27 mouse cellular contexts compared by ENCODE assay signal in the genomic region with DNA sequence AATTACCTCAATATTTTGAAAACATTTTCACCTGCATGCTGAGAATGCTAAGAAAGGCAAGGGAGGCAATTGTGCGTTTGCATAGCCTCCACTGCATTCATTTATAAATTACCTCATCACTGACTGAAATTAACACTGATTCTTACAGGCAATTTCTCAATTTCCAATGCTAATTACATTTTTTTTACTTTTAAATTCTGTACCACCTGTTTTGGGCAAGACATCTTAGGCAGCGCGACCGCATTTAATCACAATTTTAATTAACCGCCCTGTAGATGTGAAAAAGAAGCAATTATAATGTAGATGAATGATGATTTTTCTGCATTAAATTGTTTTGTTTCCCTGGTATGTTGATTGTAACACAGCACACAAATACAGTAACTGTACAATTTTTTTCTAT. TPM values are rescaled to one million over a fixed set of nuclear protein-coding genes. Genes with fewer than 3 reads are reported as not detected.
DNase-seq lines count a peak whose midpoint lies in the region; ATAC-seq and TF ChIP-seq lines count a peak whose summit lies in the region.
"Had no signal": no experiment of that assay in that cellular context is flagged by ENCODE, and none has a peak within 500 bp of the region (broad histone marks: within the 10 kb centered on the region; RNA-seq: fewer than 3 reads in every experiment).

No protein-coding gene starts in this region.

- intact Hi-C loops in left cerebral cortex, adult 2 months (cut with DNase I): no loop called here
- intact Hi-C loops in left cerebral cortex, postnatal 10 days (cut with DNase I): loop anchor here (10.0 kb wide), 1 partner anchor 1308 kb away; no protein-coding TSS in a partner anchor

- no peaks in the 10 kb centered on the region for H3K27me3 ChIP-seq in forebrain, embryonic 13.5 days
- no peaks in the 10 kb centered on the region for H3K27me3 ChIP-seq in forebrain, embryonic 12.5 days
- no peaks in the 10 kb centered on the region for H3K27me3 ChIP-seq in forebrain, embryonic 15.5 days
- no peaks in the 10 kb centered on the region for H3K27me3 ChIP-seq in forebrain, embryonic 11.5 days (ENCODE audit: control insufficient read depth, insufficient read depth, low read length)
- no peaks in the 10 kb centered on the region for H3K27me3 ChIP-seq in forebrain, postnatal 0 days (ENCODE audit: insufficient read depth, low read length)
- H3K27me3 ChIP-seq: CH12.LX; embryonic facial prominence, embryonic 13.5 days; embryonic facial prominence, embryonic 15.5 days; Patski had no signal

- 55% methylated on average over 5 of the region's 5 CpGs for WGBS in forebrain, embryonic 13.5 days
- WGBS in forebrain, embryonic 12.5 days: 71% methylated on average over 5 of the region's 5 CpGs
- WGBS in forebrain, embryonic 15.5 days: 34% methylated on average over 5 of the region's 5 CpGs
- WGBS in forebrain, embryonic 11.5 days: 83% methylated on average over 5 of the region's 5 CpGs
- WGBS in forebrain, postnatal 0 days: 44% methylated on average over 5 of the region's 5 CpGs

- H3K9ac ChIP-seq in forebrain, embryonic 13.5 days: no peak overlapping the region
- H3K9ac ChIP-seq in forebrain, embryonic 12.5 days: no peak overlapping the region
- no peak overlapping the region for H3K9ac ChIP-seq in forebrain, embryonic 15.5 days (replicated peaks)
- no peak overlapping the region for H3K9ac ChIP-seq in forebrain, embryonic 11.5 days (ENCODE audit: low read length)
- H3K9ac ChIP-seq in forebrain, postnatal 0 days: peak overlapping the region; percentile 11; the same call in 1 of the 2 replicates
- H3K9ac ChIP-seq: embryonic facial prominence, embryonic 13.5 days; embryonic facial prominence, embryonic 15.5 days had no signal

- H3K36me3 ChIP-seq in forebrain, embryonic 13.5 days (ENCODE audit: poor library complexity, severe bottlenecking): peaks cover 19% of the 10 kb centered on the region
- H3K36me3 ChIP-seq in forebrain, embryonic 12.5 days (replicated peaks): no peaks in the 10 kb centered on the region; the same call in 1 of the 2 replicates
- H3K36me3 ChIP-seq in forebrain, embryonic 15.5 days: peaks cover 26% of the 10 kb centered on the region
- H3K36me3 ChIP-seq in forebrain, embryonic 11.5 days (ENCODE audit: control insufficient read depth, insufficient read depth, low read length): no peaks in the 10 kb centered on the region; the same call in 1 of the 2 replicates
- peaks cover 10% of the 10 kb centered on the region for H3K36me3 ChIP-seq in forebrain, postnatal 0 days (ENCODE audit: insufficient read depth)

- H3K27ac ChIP-seq in forebrain, embryonic 13.5 days: no peak overlapping the region; the same call in 1 of the 2 replicates
- H3K27ac ChIP-seq in forebrain, embryonic 12.5 days: no peak overlapping the region
- peak overlapping the region; percentile 66 for H3K27ac ChIP-seq in forebrain, embryonic 15.5 days (replicated peaks)
- H3K27ac ChIP-seq in forebrain, embryonic 11.5 days (ENCODE audit: low read depth, low read length): no peak overlapping the region
- H3K27ac ChIP-seq in left cerebral cortex, adult 2 months: peak overlapping the region; percentile 83; the same call in 1 of the 2 replicates
- H3K27ac ChIP-seq in forebrain, postnatal 0 days (ENCODE audit: low read depth, low read length): peak overlapping the region; percentile 41; the same call in 1 of the 2 replicates
- H3K27ac ChIP-seq: embryonic facial prominence, embryonic 13.5 days; embryonic facial prominence, embryonic 15.5 days had no signal

- ATAC-seq in forebrain, embryonic 13.5 days: peak; percentile 37; the same call in 1 of the 2 replicates
- no peak for ATAC-seq in forebrain, embryonic 12.5 days (ENCODE audit: low FRiP score)
- ATAC-seq in forebrain, embryonic 15.5 days (replicated peaks): peak; percentile 21
- no peak for ATAC-seq in forebrain, embryonic 11.5 days (replicated peaks; ENCODE audit: low FRiP score)
- no peak for ATAC-seq in forebrain, postnatal 0 days
- ATAC-seq: activated CD4-positive, CD25-positive, alpha-beta regulatory T cell, adult 4 months; CD4-positive, CD25-positive, alpha-beta regulatory T cell, adult 4 months; Patski had no signal

- no peak for DNase-seq in forebrain, embryonic 11.5 days (ENCODE audit: low spot score)
- no peak for DNase-seq in left cerebral cortex, adult 2 months (ENCODE audit: extremely low spot score in 1 of 2, low spot score in 2 of 2)
- no peak for DNase-seq in left cerebral cortex, postnatal 10 days (ENCODE audit: extremely low spot score in 1 of 2, low spot score in 2 of 2)
- no peak for DNase-seq in forebrain, postnatal 0 days
- no peak for DNase-seq in urinary bladder, adult 18-20 months (ENCODE audit: low spot score in 2 of 2)
- DNase-seq: adrenal gland, adult 8-10 months; adrenal gland, postnatal 14 days; adrenal gland, postnatal 36 days; B cell, adult 2 months; cerebellum, adult 11 months; cerebellum, adult 18-20 months; cerebellum, adult 8-10 months; cerebellum, adult 9-11 months; cerebellum, postnatal 14 days; cerebellum, postnatal 36 days; embryo, embryonic 11 days had no signal

- no peak overlapping the region for H3K4me2 ChIP-seq in forebrain, embryonic 13.5 days
- H3K4me2 ChIP-seq in forebrain, embryonic 12.5 days: no peak overlapping the region
- no peak overlapping the region for H3K4me2 ChIP-seq in forebrain, embryonic 15.5 days (replicated peaks)
- H3K4me2 ChIP-seq in forebrain, embryonic 11.5 days (ENCODE audit: low read depth, low read length, severe bottlenecking): no peak overlapping the region
- no peak overlapping the region for H3K4me2 ChIP-seq in forebrain, postnatal 0 days (ENCODE audit: low read depth)
- H3K4me2 ChIP-seq: embryonic facial prominence, embryonic 13.5 days; embryonic facial prominence, embryonic 15.5 days had no signal

- TF ChIP-seq CTCF in left cerebral cortex, adult 2 months (IDR thresholded peaks at IDR 0.05): no peak
- TF ChIP-seq CTCF in forebrain, postnatal 0 days (IDR thresholded peaks at IDR 0.05; ENCODE audit: low read depth): no peak

- peaks cover 92% of the 10 kb centered on the region for H3K4me1 ChIP-seq in forebrain, embryonic 13.5 days
- H3K4me1 ChIP-seq in forebrain, embryonic 12.5 days: peaks cover 76% of the 10 kb centered on the region
- peaks cover 89% of the 10 kb centered on the region for H3K4me1 ChIP-seq in forebrain, embryonic 15.5 days
- H3K4me1 ChIP-seq in forebrain, embryonic 11.5 days (replicated peaks; ENCODE audit: control insufficient read depth, insufficient read depth, low read length): peaks cover 28% of the 10 kb centered on the region
- peaks cover 30% of the 10 kb centered on the region for H3K4me1 ChIP-seq in forebrain, postnatal 0 days (ENCODE audit: insufficient read depth)

- no peaks in the 10 kb centered on the region for H3K9me3 ChIP-seq in forebrain, embryonic 13.5 days (replicated peaks)
- no peaks in the 10 kb centered on the region for H3K9me3 ChIP-seq in forebrain, embryonic 12.5 days
- H3K9me3 ChIP-seq in forebrain, embryonic 15.5 days: no peaks in the 10 kb centered on the region
- H3K9me3 ChIP-seq in forebrain, embryonic 11.5 days (ENCODE audit: control insufficient read depth, low read length): no peaks in the 10 kb centered on the region
- H3K9me3 ChIP-seq in forebrain, postnatal 0 days (ENCODE audit: low read length): no peaks in the 10 kb centered on the region
- H3K9me3 ChIP-seq: embryonic facial prominence, embryonic 13.5 days; embryonic facial prominence, embryonic 15.5 days; G1E had no signal

- no peak overlapping the region for H3K4me3 ChIP-seq in forebrain, embryonic 13.5 days
- no peak overlapping the region for H3K4me3 ChIP-seq in forebrain, embryonic 12.5 days (replicated peaks)
- H3K4me3 ChIP-seq in forebrain, embryonic 15.5 days: no peak overlapping the region
- no peak overlapping the region for H3K4me3 ChIP-seq in forebrain, embryonic 11.5 days (ENCODE audit: low read depth, low read length)
- H3K4me3 ChIP-seq in left cerebral cortex, adult 2 months: no peak overlapping the region
- no peak overlapping the region for H3K4me3 ChIP-seq in forebrain, postnatal 0 days (ENCODE audit: low read depth, low read length)
- H3K4me3 ChIP-seq: embryonic facial prominence, embryonic 13.5 days; embryonic facial prominence, embryonic 15.5 days; erythroblast, embryonic 14.5 days had no signal

RNA-seq across cellular contexts. Expression of a gene that starts 24.5 kb away (rescaled TPM):
- 74.7 and 85.4 TPM in 2 replicates for polyA plus RNA-seq in forebrain, embryonic 13.5 days (2015; fragmentation: Nextera tagmentation; extraction: Ambion mirVana)
- polyA plus RNA-seq in forebrain, embryonic 12.5 days (2016; fragmentation: Nextera tagmentation; extraction: Ambion mirVana): 63.3 and 74.3 TPM in 2 replicates
- polyA plus RNA-seq in forebrain, embryonic 15.5 days (2015; fragmentation: Nextera tagmentation; extraction: Ambion mirVana): 106 and 119 TPM in 2 replicates
- polyA plus RNA-seq in forebrain, embryonic 11.5 days (2014; fragmentation: Nextera tagmentation; extraction: Ambion mirVana): 45.6 and 50.0 TPM in 2 replicates
- total RNA-seq in left cerebral cortex, adult 2 months (2021): 100 to 1,000 TPM; 156 to 181 TPM
- total RNA-seq in left cerebral cortex, postnatal 10 days (2021): 100 to 1,000 TPM; 220 to 259 TPM
- 150 and 186 TPM in 2 replicates for total RNA-seq in forebrain, postnatal 0 days (2014; rRNA removed)
- 47.7 and 50.6 TPM in 2 replicates for polyA plus RNA-seq in forebrain, postnatal 0 days (2015; fragmentation: Nextera tagmentation; extraction: Ambion mirVana)

Comparison
In these comparisons a context has a peak if more than half of its experiments do, and no peak if none do; other contexts are left out.
1. ATAC-seq: peak in forebrain, embryonic 13.5 days (single experiment) and forebrain, embryonic 15.5 days (single experiment); none in forebrain, embryonic 12.5 days (single experiment), forebrain, embryonic 11.5 days (single experiment) and forebrain, postnatal 0 days (single experiment).
2. H3K27ac ChIP-seq: peak in forebrain, embryonic 15.5 days (single experiment), left cerebral cortex, adult 2 months (single experiment) and forebrain, postnatal 0 days (single experiment); none in forebrain, embryonic 13.5 days (single experiment), forebrain, embryonic 12.5 days (single experiment) and forebrain, embryonic 11.5 days (single experiment).